Mouse (Mus musculus) liver, embryonic 15.5 days (tissue): Measurements from ENCODE around the gene Rbl2. TPM values are rescaled to one million over a fixed set of nuclear protein-coding genes. Genes with fewer than 3 reads are reported as not detected.

Experiments
- ATAC-seq: fragments of 200-750 bp; cut with Nextera tagmentation; 2 replicates; pipeline ENCODE4 v1.8.0; 2017; ENCODE audit warnings: moderate number of reproducible peaks, mild to moderate bottlenecking, moderate library complexity; ENCODE audit not compliant: insufficient read depth
- H3K27ac ChIP-seq: fragments of 300-500 bp; sonication (generic); replicated peaks from 2 replicates; pipeline ENCODE4 v1.5.1; 2015; ENCODE audit warnings: mild to moderate bottlenecking, inconsistent platforms
- H3K27me3 ChIP-seq: fragments of 300-500 bp; sonication (generic); 2 replicates; pipeline ENCODE4 v1.6.1; 2015; ENCODE audit warnings: mild to moderate bottlenecking, inconsistent platforms
- H3K36me3 ChIP-seq: fragments of 300-500 bp; sonication (generic); replicated peaks from 2 replicates; pipeline ENCODE4 v1.6.1; 2015; ENCODE audit warnings: moderate library complexity, mild to moderate bottlenecking, inconsistent platforms
- H3K4me1 ChIP-seq: fragments of 300-500 bp; sonication (generic); replicated peaks from 2 replicates; pipeline ENCODE4 v1.6.1; 2015; ENCODE audit warnings: inconsistent platforms
- H3K4me2 ChIP-seq: fragments of 300-500 bp; sonication (generic); 2 replicates; pipeline ENCODE4 v1.6.1; 2015; ENCODE audit warnings: moderate library complexity, mild to moderate bottlenecking, inconsistent platforms
- H3K4me3 ChIP-seq: fragments of 300-500 bp; sonication (generic); replicated peaks from 2 replicates; pipeline ENCODE4 v1.5.1; 2015; ENCODE audit warnings: mild to moderate bottlenecking, inconsistent platforms
- H3K9ac ChIP-seq: fragments of 300-500 bp; sonication (generic); 2 replicates; pipeline ENCODE4 v1.6.1; 2015; ENCODE audit warnings: moderate library complexity, mild to moderate bottlenecking, inconsistent platforms
- H3K9me3 ChIP-seq: fragments of 300-500 bp; sonication (generic); replicated peaks from 2 replicates; pipeline ENCODE4 v1.6.1; 2016; ENCODE audit warnings: inconsistent platforms
- WGBS: fragments of 180-500 bp; shearing (Covaris S2); methylation state at CpG from one replicate; pipeline ENCODE4 v1.1.7; 2015; ENCODE audit warnings: mixed read lengths; ENCODE audit not compliant: insufficient replicate concordance; 5-methylcytosine and 5-hydroxymethylcytosine counted together
- polyA plus RNA-seq: library from polyadenylated mRNA; unstranded; fragments of >200 nt; fragmentation: Nextera tagmentation; extraction: Ambion mirVana; gene quantifications from 2 replicates; pipeline ENCODE4 v1.2.1, GENCODE M21; 2015

Gene Rbl2
- polyA plus RNA-seq, 1 experiment from 2014 or later = 5.4 TPM

DNA sequence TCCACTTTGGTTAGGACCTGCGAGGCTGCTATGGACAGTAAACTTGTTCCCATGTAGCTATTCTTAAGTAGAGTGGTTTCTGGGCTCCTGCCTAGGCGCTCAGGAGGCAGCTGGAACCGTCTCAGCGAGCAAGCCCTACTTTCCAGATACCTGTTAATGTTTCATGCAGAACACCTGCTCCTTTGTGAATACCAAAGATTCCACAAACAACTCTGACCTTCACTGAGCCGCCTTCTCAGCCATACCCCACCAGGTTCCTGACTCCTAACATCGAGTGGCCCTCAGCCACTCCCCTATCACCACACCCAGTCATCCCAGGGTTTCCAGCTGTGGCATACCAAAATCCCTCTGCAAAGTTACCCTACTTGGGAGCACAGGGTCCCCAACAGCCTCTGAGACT lies 100.3 kb downstream of the Rbl2 start:
- Histone ChIP-seq H3K4me3 (no peak overlapping the region), H3K9ac (no peak overlapping the region), H3K36me3 (no peaks in the 10 kb centered on the region), H3K27me3 (no peaks in the 10 kb centered on the region), H3K9me3 (no peaks in the 10 kb centered on the region), H3K4me2 (no peak overlapping the region), H3K27ac (no peak overlapping the region), H3K4me1 (no peaks in the 10 kb centered on the region)
- no peak for ATAC-seq
- 53% methylated on average over 6 of the region's 6 CpGs for WGBS

DNA sequence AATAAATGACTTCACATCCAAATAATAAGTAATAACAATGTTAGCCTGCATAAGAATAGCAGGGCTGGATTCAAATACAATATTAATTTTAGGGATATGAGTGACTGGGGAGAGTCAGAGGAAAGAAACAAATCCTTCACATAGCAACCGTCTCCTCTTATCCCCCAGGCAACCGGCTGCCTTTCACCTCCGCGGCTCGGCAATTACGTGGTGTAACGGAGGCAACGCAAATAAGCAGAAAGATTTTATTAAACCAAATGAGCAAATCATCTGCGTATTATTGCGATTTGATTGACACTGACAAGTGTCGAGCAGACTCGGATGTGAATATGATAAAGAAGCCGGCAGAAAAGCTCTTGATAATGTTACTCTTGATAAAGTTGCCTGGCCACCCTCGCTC lies 101.1 kb downstream of the Rbl2 start:
- Histone ChIP-seq H3K9me3 (no peaks in the 10 kb centered on the region), H3K9ac (no peak overlapping the region), H3K27ac (no peak overlapping the region), H3K4me3 (no peak overlapping the region), H3K27me3 (no peaks in the 10 kb centered on the region), H3K4me1 (no peaks in the 10 kb centered on the region), H3K4me2 (no peak overlapping the region), H3K36me3 (no peaks in the 10 kb centered on the region)
- ATAC-seq = no peak
- 71% methylated on average over 14 of the region's 14 CpGs for WGBS

DNA sequence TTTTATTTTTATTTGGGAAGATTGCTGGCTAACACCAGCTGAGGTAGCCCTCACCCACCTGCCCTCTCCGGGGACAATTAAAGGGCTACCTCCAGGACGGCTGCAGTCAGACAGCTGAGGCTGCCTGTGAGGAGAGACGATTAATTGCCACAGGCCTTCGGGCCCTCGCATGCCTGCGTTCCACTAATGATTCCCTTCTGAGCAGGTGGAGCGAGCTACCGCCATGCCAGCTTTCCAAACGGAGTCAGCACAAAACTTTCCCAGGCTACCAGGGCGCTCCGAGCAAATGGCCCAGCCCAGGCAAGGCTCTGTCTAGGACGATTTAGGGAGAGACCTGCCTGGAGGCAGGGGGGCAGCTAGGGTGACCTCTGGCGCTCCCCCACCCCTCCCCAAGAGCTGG lies 101.7 kb downstream of the Rbl2 start:
- no peaks in the 10 kb centered on the region for H3K9me3 ChIP-seq
- H3K36me3 ChIP-seq = no peaks in the 10 kb centered on the region
- H3K9ac ChIP-seq = no peak overlapping the region
- H3K4me2 ChIP-seq = no peak overlapping the region
- no peaks in the 10 kb centered on the region for H3K4me1 ChIP-seq
- no peak overlapping the region for H3K27ac ChIP-seq
- no peaks in the 10 kb centered on the region for H3K27me3 ChIP-seq
- no peak overlapping the region for H3K4me3 ChIP-seq
- 62% methylated on average over 13 of the region's 13 CpGs for WGBS
- ATAC-seq = no peak

Other genes with a start within 250 kb of the Rbl2 start
- gene Chd9, start 241.7 kb upstream of the Rbl2 start, polyA plus RNA-seq = 13.2 and 13.3 TPM in 2 replicates
- gene Aktip, start 129.9 kb downstream of the Rbl2 start, polyA plus RNA-seq = 7.0 and 7.2 TPM in 2 replicates
- 1.3 and 2.7 TPM in 2 replicates for gene Rpgrip1l, start 243.2 kb downstream of the Rbl2 start, polyA plus RNA-seq
- gene Fto, start 243.5 kb downstream of the Rbl2 start, polyA plus RNA-seq = 16.8 and 19.3 TPM in 2 replicates